Mouse (Mus musculus) stomach, embryonic 14.5 days (tissue): ENCODE measurements around the gene Notch3. TPM values are rescaled to one million over a fixed set of nuclear protein-coding genes. Genes with fewer than 3 reads are reported as not detected.

Source experiments
- ATAC-seq: fragments of 200-750 bp; cut with Nextera tagmentation; 2 replicates; pipeline ENCODE4 v1.8.0; 2017; ENCODE audit warnings: low read depth, moderate TSS enrichment; ENCODE audit not compliant: insufficient number of reproducible peaks, insufficient read depth, low FRiP score
- H3K27ac ChIP-seq: fragments of 300-500 bp; sonication (generic); 2 replicates; pipeline ENCODE4 v1.5.1; 2014; ENCODE audit warnings: mild to moderate bottlenecking, low read length, moderate library complexity, mixed read lengths
- H3K27me3 ChIP-seq: fragments of 300-500 bp; sonication (generic); 2 replicates; pipeline ENCODE4 v1.6.1; 2014; ENCODE audit warnings: low read length, control low read depth, mixed read lengths; ENCODE audit not compliant: control insufficient read depth, insufficient read depth
- H3K36me3 ChIP-seq: fragments of 300-500 bp; sonication (generic); 2 replicates; pipeline ENCODE4 v1.6.1; 2014; ENCODE audit warnings: mild to moderate bottlenecking, control low read depth, low read length, moderate library complexity, mixed read lengths; ENCODE audit not compliant: control insufficient read depth, insufficient read depth
- H3K4me1 ChIP-seq: fragments of 300-500 bp; sonication (generic); 2 replicates; pipeline ENCODE4 v1.6.1; 2014; ENCODE audit warnings: low read length, control low read depth, mixed read lengths; ENCODE audit not compliant: control insufficient read depth, insufficient read depth
- H3K4me2 ChIP-seq: fragments of 300-500 bp; sonication (generic); replicated peaks from 2 replicates; pipeline ENCODE4 v1.6.1; 2014; ENCODE audit warnings: low read depth, low read length, control low read depth
- H3K4me3 ChIP-seq: fragments of 300-500 bp; sonication (generic); 2 replicates; pipeline ENCODE4 v1.5.1; 2014; ENCODE audit warnings: low read depth, low read length, control low read depth
- H3K9ac ChIP-seq: fragments of 300-500 bp; sonication (generic); replicated peaks from 2 replicates; pipeline ENCODE4 v1.6.1; 2014; ENCODE audit warnings: low read depth, mild to moderate bottlenecking, control low read depth, low read length, moderate library complexity, mixed read lengths
- H3K9me3 ChIP-seq: fragments of 300-500 bp; sonication (generic); 2 replicates; pipeline ENCODE4 v1.6.1; 2016; ENCODE audit warnings: low read depth, low read length, control low read depth; ENCODE audit not compliant: control insufficient read depth
- WGBS: fragments of 180-500 bp; shearing (Covaris S2); extraction: QIAGEN DNeasy Blood & Tissue Kit; methylation state at CpG from one replicate; pipeline ENCODE4 v1.1.7; 2014; 5-methylcytosine and 5-hydroxymethylcytosine counted together
- polyA plus RNA-seq: library from polyadenylated mRNA; unstranded; fragments of >200 nt; fragmentation: Nextera tagmentation; extraction: Ambion mirVana; gene quantifications from 2 replicates; pipeline ENCODE4 v1.2.1, GENCODE M21; 2014

Gene Notch3
- polyA plus RNA-seq, 1 experiment from 2014 or later, result 22.2 TPM

DNA sequence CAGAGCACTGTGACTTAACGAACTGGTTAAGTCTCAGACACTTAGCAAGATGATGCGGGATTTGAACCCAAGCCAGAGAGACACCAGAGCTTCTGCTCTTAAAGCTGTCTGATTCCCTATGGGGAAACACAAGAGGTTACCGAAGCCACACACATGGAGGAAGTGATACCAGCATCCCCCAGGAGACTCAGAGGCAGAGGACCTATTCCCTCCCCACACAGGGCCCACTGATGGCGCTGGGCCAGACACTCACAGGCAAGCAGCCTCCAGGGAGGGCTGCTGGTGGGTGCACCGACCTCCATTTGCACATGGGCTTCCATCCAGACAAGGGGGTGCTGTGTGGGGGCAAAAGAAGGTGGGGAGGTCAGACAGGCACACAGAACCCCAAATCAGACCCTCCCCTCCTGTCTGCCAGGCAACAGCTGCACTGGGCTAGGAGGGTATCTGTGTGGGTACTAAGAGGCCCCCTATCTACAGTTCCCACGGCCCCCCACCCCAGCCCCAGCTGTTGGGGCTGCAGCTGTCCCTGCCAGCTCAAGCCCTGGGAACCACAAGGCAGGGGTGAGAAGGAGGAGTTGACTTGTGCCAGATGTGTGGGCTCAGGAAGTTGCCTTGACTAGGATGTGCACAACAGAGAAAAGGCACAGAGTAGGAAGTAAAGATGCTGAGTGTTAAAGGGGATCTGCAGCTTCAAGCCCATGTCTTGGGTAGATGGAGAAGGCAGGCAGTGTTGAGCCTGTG lies 2.6 kb downstream of the Notch3 start:
- H3K4me2 ChIP-seq, result peak overlapping the region; percentile 24; the same call in 1 of the 2 replicates
- 57% methylated on average over 6 of the region's 6 CpGs for WGBS

DNA sequence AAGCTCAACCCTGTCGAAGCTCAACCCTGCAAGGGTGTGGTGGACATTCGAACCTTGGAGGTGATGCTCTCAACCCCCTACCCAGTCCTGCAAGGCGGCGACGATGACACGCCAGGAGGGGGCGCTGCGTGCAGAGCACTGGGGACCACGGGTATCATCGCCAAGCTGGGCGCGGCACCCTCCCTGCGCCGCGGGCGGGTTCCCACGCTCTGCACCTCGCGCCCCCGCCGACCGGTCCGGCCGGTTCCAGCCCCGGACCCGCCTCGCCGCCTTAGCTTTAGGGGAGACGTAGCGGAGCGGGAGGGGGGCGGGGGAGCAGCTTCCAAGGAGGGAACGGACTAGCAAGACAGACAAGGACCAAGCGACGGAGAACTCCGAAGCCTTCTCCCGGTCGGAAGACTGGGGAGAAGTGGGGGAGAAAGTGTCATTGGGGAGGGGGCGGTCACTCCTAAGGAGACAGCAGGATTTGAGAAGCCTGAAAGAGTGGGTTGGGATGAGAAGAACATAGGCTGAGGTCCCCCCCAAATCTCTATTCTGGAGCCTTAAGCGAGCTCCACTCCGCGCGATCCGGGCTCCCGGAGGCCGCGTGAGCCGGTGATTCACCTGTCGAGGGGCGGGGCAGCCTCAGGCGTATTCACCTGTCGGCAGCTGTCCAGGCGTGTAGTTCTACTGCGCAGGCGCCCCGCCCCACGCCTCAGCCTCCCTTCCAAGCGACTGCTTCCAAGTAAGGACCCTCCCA lies 4.4 kb downstream of the Notch3 start:
- H3K9me3 ChIP-seq, result no peaks in the 10 kb centered on the region
- 2% methylated on average over 58 of the region's 58 CpGs for WGBS
- no peaks in the 10 kb centered on the region for H3K27me3 ChIP-seq
- peak overlapping the region; percentile 71 for H3K27ac ChIP-seq
- peak overlapping the region; percentile 83 for H3K4me2 ChIP-seq
- peaks cover 10% of the 10 kb centered on the region for H3K36me3 ChIP-seq
- ATAC-seq, result peak; percentile 79
- peaks cover 34% of the 10 kb centered on the region for H3K4me1 ChIP-seq
- peak overlapping the region; percentile 37 for H3K4me3 ChIP-seq
- peak overlapping the region; percentile 28; the same call in 1 of the 2 replicates for H3K9ac ChIP-seq

More for the DNA sequence above, 2.6 kb downstream of the Notch3 start:
- ATAC-seq, result no peak
- H3K4me1 ChIP-seq, result peaks cover 34% of the 10 kb centered on the region
- no peaks in the 10 kb centered on the region for H3K27me3 ChIP-seq
- no peaks in the 10 kb centered on the region for H3K9me3 ChIP-seq
- peaks cover 2% of the 10 kb centered on the region; the same call in 1 of the 2 replicates for H3K36me3 ChIP-seq
- H3K9ac ChIP-seq, result 0 out of 2 replicates have a peak overlapping the region, but pooled peaks have one; percentile 6
- H3K4me3 ChIP-seq, result no peak overlapping the region
- H3K27ac ChIP-seq, result peak overlapping the region; percentile 48; the same call in 1 of the 2 replicates

DNA sequence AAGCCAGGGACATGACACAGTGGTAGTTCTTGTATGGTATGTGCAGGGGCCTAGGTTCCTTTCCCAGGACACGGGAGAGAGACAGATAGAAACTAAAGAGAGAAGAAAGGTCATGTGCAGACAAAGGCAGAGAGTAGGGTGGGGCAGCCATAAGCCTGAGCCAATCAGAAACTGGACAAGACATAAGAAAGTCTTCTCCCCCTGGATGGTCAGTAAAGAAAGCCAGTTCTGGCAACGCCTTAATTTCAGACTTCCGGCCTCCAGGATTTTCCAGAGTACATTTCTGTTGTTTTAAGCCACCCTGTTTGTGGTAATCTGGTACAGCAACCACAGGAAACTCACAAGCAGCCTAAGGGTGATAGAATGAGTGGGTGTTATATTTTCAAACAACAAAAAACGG lies 5.8 kb downstream of the Notch3 start:
- no peak overlapping the region for H3K9ac ChIP-seq
- peaks cover 34% of the 10 kb centered on the region for H3K4me1 ChIP-seq
- no peak overlapping the region for H3K27ac ChIP-seq
- H3K4me2 ChIP-seq, result no peak overlapping the region
- no peaks in the 10 kb centered on the region for H3K27me3 ChIP-seq
- H3K36me3 ChIP-seq, result peaks cover 12% of the 10 kb centered on the region
- H3K9me3 ChIP-seq, result no peaks in the 10 kb centered on the region
- ATAC-seq, result no peak
- WGBS, result 72% methylated on average over 4 of the region's 4 CpGs
- H3K4me3 ChIP-seq, result no peak overlapping the region

DNA sequence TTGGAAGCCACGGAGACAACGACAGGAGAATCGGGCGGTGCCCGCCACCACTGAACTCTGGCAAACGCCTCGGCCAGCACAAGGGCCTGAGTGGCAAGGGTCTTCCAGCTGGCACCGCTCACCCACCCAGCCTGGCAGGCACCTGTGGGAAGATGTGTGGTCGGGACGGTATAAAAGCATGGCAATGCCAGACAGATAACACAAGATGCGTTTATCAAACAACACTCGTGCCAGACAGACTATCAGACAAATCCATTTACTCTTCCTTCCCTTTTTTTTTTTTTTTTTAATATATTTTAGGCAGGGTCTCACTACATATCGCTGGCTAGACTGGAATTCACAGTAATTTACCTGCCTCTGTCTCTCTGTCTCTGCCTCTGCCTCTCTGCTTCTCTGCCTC lies 7.8 kb downstream of the Notch3 start:
- Histone ChIP-seq H3K4me1 (peaks cover 17% of the 10 kb centered on the region), H3K4me3 (no peak overlapping the region), H3K9me3 (no peaks in the 10 kb centered on the region), H3K4me2 (no peak overlapping the region), H3K36me3 (peaks cover 26% of the 10 kb centered on the region), H3K27ac (no peak overlapping the region), H3K27me3 (no peaks in the 10 kb centered on the region), H3K9ac (no peak overlapping the region)
- WGBS, result 90% methylated on average over 13 of the region's 13 CpGs
- no peak for ATAC-seq

GRCm38 (mm10) chr17:32146718-32147117 lies 19.9 kb downstream of the Notch3 start:
- ATAC-seq, result no peak
- H3K36me3 ChIP-seq, result peaks cover 67% of the 10 kb centered on the region
- no peak overlapping the region for H3K27ac ChIP-seq
- 96% methylated on average over 8 of the region's 8 CpGs for WGBS
- no peaks in the 10 kb centered on the region for H3K4me1 ChIP-seq
- H3K4me2 ChIP-seq, result no peak overlapping the region
- no peaks in the 10 kb centered on the region for H3K27me3 ChIP-seq
- H3K9ac ChIP-seq, result no peak overlapping the region
- H3K9me3 ChIP-seq, result no peaks in the 10 kb centered on the region
- no peak overlapping the region for H3K4me3 ChIP-seq

DNA sequence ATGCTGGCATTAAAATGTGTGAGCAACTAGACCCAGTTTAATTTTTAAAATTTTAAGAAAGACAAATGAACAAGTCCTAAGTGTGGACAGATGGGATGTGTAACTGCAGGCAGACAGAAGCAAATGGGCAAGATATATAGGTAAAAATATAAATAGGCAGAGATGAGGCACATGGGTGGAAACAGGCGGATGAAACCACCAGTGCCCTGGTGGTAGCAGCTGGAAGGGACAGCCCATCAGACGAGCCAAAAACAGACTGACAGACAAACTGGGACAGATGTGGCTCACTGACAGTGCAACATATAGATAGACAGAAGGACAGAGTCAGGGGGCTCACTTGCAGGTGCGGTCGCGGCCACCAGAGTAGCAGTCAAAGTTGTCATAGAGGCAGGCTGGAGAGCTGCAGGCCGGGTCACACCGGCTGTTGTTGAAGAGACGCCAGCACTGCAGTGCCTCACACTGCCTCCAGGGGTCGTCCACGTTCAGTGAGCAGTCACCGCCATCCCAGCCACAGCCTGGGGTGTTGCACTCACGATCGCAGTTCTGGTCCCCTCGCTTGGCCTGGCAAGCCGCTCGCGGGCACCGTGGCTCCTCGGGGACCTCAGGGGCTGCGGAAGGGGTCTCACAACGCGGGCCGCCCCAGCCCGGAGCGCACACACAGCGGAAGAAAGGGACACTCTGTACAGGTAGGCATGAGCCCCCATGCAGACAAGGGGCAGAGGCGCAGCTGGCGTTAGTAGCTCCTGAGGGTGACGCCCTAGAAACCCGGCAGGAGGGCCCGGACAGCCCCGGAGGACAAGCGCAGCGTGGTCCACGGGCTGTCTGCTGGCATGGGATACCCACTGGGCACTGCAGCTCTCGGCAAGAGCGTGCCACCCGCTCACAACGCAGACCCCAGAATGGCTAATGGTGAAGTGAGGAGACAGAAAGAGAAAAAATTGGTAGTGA lies 23.5 kb downstream of the Notch3 start:
- 32% methylated on average over 39 of the region's 39 CpGs for WGBS
- Histone ChIP-seq H3K36me3 (peaks cover 77% of the 10 kb centered on the region), H3K9ac (no peak overlapping the region), H3K27me3 (no peaks in the 10 kb centered on the region), H3K27ac (no peak overlapping the region), H3K9me3 (no peaks in the 10 kb centered on the region), H3K4me1 (no peaks in the 10 kb centered on the region), H3K4me2 (no peak overlapping the region), H3K4me3 (no peak overlapping the region)
- peak; percentile 68 for ATAC-seq

- H3K36me3 ChIP-seq, result peaks cover 76% of the 10 kb centered on the region
- 97% methylated on average over 1 of the region's 1 CpGs for WGBS
- no peak overlapping the region for H3K4me3 ChIP-seq
- no peak overlapping the region for H3K27ac ChIP-seq
- ATAC-seq, result no peak
- H3K4me1 ChIP-seq, result no peaks in the 10 kb centered on the region
- no peak overlapping the region for H3K9ac ChIP-seq
- no peaks in the 10 kb centered on the region for H3K9me3 ChIP-seq
- H3K27me3 ChIP-seq, result no peaks in the 10 kb centered on the region
- H3K4me2 ChIP-seq, result no peak overlapping the region
Observed at GRCm38 (mm10) chr17:32142234-32142633, 24.4 kb downstream of the Notch3 start.

GRCm38 (mm10) chr17:32133375-32133774 lies 33.3 kb downstream of the Notch3 start:
- 94% methylated on average over 16 of the region's 16 CpGs for WGBS
- ATAC-seq, result no peak
- peaks cover 53% of the 10 kb centered on the region for H3K36me3 ChIP-seq
- H3K9ac ChIP-seq, result no peak overlapping the region
- H3K27ac ChIP-seq, result no peak overlapping the region
- no peaks in the 10 kb centered on the region for H3K4me1 ChIP-seq
- H3K4me3 ChIP-seq, result no peak overlapping the region
- no peak overlapping the region for H3K4me2 ChIP-seq
- no peaks in the 10 kb centered on the region for H3K9me3 ChIP-seq
- no peaks in the 10 kb centered on the region for H3K27me3 ChIP-seq
